25 mouse cellular contexts compared by ENCODE assay signal in the genomic region with DNA sequence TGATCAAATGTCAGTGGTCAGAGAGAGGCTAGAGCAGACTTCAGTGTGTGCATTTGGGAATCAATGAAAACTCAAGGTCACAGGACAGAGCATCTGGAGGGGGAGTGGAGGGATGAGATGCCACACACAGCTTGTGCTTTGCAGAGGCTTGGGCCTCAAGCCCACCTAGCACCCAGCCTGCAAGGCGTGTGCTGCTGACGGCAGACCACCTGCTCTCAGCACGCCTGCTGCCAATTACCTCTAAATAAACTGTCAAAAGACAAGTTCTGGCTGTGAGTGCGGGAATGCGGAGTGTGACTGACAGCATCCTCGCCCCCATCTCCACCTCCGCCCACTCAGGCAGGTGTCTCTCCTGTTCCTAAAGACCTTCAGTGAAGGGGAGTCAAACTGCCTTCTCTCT.
A peak's percentile ranks its signal among the peaks of the same experiment; 100 is the strongest.
DNase-seq lines count a peak whose midpoint lies in the region; ATAC-seq and TF ChIP-seq lines count a peak whose summit lies in the region.
"Had no signal": no experiment of that assay in that cellular context is flagged by ENCODE, and none has a peak within 500 bp of the region (broad histone marks: within the 10 kb centered on the region; RNA-seq: fewer than 3 reads in every experiment).

No protein-coding gene starts in this region.

- H3K27me3 ChIP-seq in G1E (ENCODE audit: insufficient read depth, low read length), result no peaks in the 10 kb centered on the region
- H3K27me3 ChIP-seq: embryonic facial prominence, embryonic 15.5 days; midbrain, embryonic 15.5 days; neural tube, embryonic 12.5 days had no signal

- no peaks in the 10 kb centered on the region for H3K36me3 ChIP-seq in G1E (replicated peaks)
- H3K36me3 ChIP-seq: embryonic facial prominence, embryonic 15.5 days; heart, embryonic 12.5 days had no signal

- no peaks in the 10 kb centered on the region for H3K4me1 ChIP-seq in G1E (ENCODE audit: insufficient read depth, low read depth, low read length)
- H3K4me1 ChIP-seq: midbrain, embryonic 15.5 days; neural tube, embryonic 12.5 days had no signal

- peaks cover 87% of the 10 kb centered on the region for H3K9me3 ChIP-seq in G1E (replicated peaks)
- H3K9me3 ChIP-seq: embryonic facial prominence, embryonic 15.5 days; heart, embryonic 12.5 days; midbrain, embryonic 15.5 days; neural tube, embryonic 12.5 days had no signal

- no peak for TF ChIP-seq CTCF in G1E (IDR thresholded peaks at IDR 0.05; ENCODE audit: low read depth, low read length)
- no peak for TF ChIP-seq CTCF in brain, embryonic 14.5 days (IDR thresholded peaks at IDR 0.05; ENCODE audit: borderline replicate concordance, extremely low read depth, insufficient read depth, insufficient read length)

- no peak for ATAC-seq in G1E (ENCODE audit: extremely low read depth, insufficient number of reproducible peaks, low FRiP score, poor library complexity, severe bottlenecking)
- ATAC-seq: hindbrain, postnatal 0 days; intestine, embryonic 16.5 days; midbrain, embryonic 15.5 days had no signal

- peak; percentile 20 for DNase-seq in layer of hippocampus, adult 11-12 months (ENCODE audit: low spot score)
- DNase-seq in layer of hippocampus, adult 9-10 months (ENCODE audit: low spot score), result no peak
- no peak for DNase-seq in G1E (ENCODE audit: low spot score)
- peak; percentile 82 for DNase-seq in brain, embryonic 14.5 days (ENCODE audit: low read depth)
- DNase-seq in telencephalon, adult 2 months (ENCODE audit: low read depth, low spot score), result peak; percentile 49
- DNase-seq in embryo, embryonic 10.5 days (ENCODE audit: low spot score), result no peak
- DNase-seq in spleen, adult 12 weeks (ENCODE audit: low spot score), result no peak
- DNase-seq: adrenal gland, adult 2 months; B cell, adult 2 months; cerebellum, adult 18-20 months; cerebellum, postnatal 14 days; embryo, embryonic 11 days; gastrocnemius, postnatal 25 days; heart, adult 18-20 months; heart, postnatal 10 days; kidney, adult 9 months; kidney, postnatal 14 days; lung, postnatal 4 days; retina, postnatal 1 day had no signal

- H3K4me3 ChIP-seq in G1E (ENCODE audit: low read depth, low read length), result peak overlapping the region; percentile 40; the same call in 1 of the 2 replicates
- H3K4me3 ChIP-seq: embryonic facial prominence, embryonic 15.5 days; heart, embryonic 12.5 days; midbrain, embryonic 15.5 days; neural tube, embryonic 12.5 days had no signal

- no peak for TF ChIP-seq POLR2A in brain, embryonic 14.5 days (IDR thresholded peaks at IDR 0.05; ENCODE audit: borderline replicate concordance, extremely low read depth, insufficient read depth, insufficient read length, poor library complexity, severe bottlenecking)

Comparison
In these comparisons a context has a peak if more than half of its experiments do, and no peak if none do; other contexts are left out.
1. DNase-seq: peak in layer of hippocampus, adult 11-12 months (single experiment), brain, embryonic 14.5 days (single experiment) and telencephalon, adult 2 months (single experiment); none in layer of hippocampus, adult 9-10 months (single experiment), G1E (single experiment), embryo, embryonic 10.5 days (single experiment) and spleen, adult 12 weeks (single experiment).